Mouse (Mus musculus) stomach, embryonic 14.5 days (tissue): Measurements from ENCODE around the gene Rheb. TPM values are rescaled to one million over a fixed set of nuclear protein-coding genes. Genes with fewer than 3 reads are reported as not detected.
"Not testable (repeated sequence)": the region's sequence is repeated elsewhere in the genome, so short reads cannot be mapped to it uniquely, and the experiment has no call there.

Source experiments
- ATAC-seq: fragments of 200-750 bp; cut with Nextera tagmentation; 2 replicates; pipeline ENCODE4 v1.8.0; 2017; ENCODE audit warnings: low read depth, moderate TSS enrichment; ENCODE audit not compliant: insufficient number of reproducible peaks, insufficient read depth, low FRiP score
- H3K27ac ChIP-seq: fragments of 300-500 bp; sonication (generic); 2 replicates; pipeline ENCODE4 v1.5.1; 2014; ENCODE audit warnings: mild to moderate bottlenecking, low read length, moderate library complexity, mixed read lengths
- H3K27me3 ChIP-seq: fragments of 300-500 bp; sonication (generic); 2 replicates; pipeline ENCODE4 v1.6.1; 2014; ENCODE audit warnings: low read length, control low read depth, mixed read lengths; ENCODE audit not compliant: control insufficient read depth, insufficient read depth
- H3K36me3 ChIP-seq: fragments of 300-500 bp; sonication (generic); 2 replicates; pipeline ENCODE4 v1.6.1; 2014; ENCODE audit warnings: mild to moderate bottlenecking, control low read depth, low read length, moderate library complexity, mixed read lengths; ENCODE audit not compliant: control insufficient read depth, insufficient read depth
- H3K4me1 ChIP-seq: fragments of 300-500 bp; sonication (generic); 2 replicates; pipeline ENCODE4 v1.6.1; 2014; ENCODE audit warnings: low read length, control low read depth, mixed read lengths; ENCODE audit not compliant: control insufficient read depth, insufficient read depth
- H3K4me2 ChIP-seq: fragments of 300-500 bp; sonication (generic); replicated peaks from 2 replicates; pipeline ENCODE4 v1.6.1; 2014; ENCODE audit warnings: low read depth, low read length, control low read depth
- H3K4me3 ChIP-seq: fragments of 300-500 bp; sonication (generic); 2 replicates; pipeline ENCODE4 v1.5.1; 2014; ENCODE audit warnings: low read depth, low read length, control low read depth
- H3K9ac ChIP-seq: fragments of 300-500 bp; sonication (generic); replicated peaks from 2 replicates; pipeline ENCODE4 v1.6.1; 2014; ENCODE audit warnings: low read depth, mild to moderate bottlenecking, control low read depth, low read length, moderate library complexity, mixed read lengths
- H3K9me3 ChIP-seq: fragments of 300-500 bp; sonication (generic); 2 replicates; pipeline ENCODE4 v1.6.1; 2016; ENCODE audit warnings: low read depth, low read length, control low read depth; ENCODE audit not compliant: control insufficient read depth
- WGBS: fragments of 180-500 bp; shearing (Covaris S2); extraction: QIAGEN DNeasy Blood & Tissue Kit; methylation state at CpG from one replicate; pipeline ENCODE4 v1.1.7; 2014; 5-methylcytosine and 5-hydroxymethylcytosine counted together
- polyA plus RNA-seq: library from polyadenylated mRNA; unstranded; fragments of >200 nt; fragmentation: Nextera tagmentation; extraction: Ambion mirVana; gene quantifications from 2 replicates; pipeline ENCODE4 v1.2.1, GENCODE M21; 2014

Gene Rheb
- polyA plus RNA-seq, 1 experiment from 2014 or later = 226 TPM

DNA sequence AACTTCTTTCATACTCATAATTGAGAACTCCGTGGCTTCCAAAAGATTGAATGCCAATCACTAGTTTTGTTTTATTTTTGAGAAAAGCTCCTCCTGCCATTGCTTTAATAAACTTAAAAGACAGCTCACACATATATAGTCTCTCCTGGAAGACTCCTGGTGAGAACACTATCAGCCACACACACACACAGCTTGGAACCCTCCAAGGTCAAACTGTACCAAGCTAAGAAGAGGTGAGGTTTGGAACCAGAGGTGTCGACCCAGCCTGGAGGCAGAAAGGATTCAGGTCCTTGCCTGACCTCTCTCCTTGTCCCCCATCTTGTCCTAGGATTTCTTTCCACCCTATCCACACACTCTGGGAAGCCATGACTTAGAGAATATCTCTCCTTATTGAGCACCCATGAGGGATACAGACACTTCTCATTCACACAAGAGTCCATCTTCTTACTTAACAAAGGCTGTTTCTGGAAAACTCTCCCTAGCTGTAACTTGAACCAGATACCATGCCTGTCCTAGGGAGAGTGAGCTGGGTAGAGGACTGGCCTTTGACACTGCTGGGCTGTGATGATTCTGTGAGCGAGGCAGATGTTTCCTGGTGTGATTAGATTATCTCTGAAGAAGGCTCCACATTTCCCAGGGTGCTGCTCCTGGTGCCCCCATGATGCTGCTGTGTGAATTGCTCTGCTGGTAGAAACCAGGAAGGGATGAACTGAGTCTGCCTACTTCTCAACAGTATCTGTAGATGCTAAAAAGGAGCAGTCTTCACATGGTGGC, 12.6 kb upstream of the Rheb start:
- Histone ChIP-seq H3K4me3 (no peak overlapping the region), H3K9ac (no peak overlapping the region), H3K9me3 (no peaks in the 10 kb centered on the region), H3K27ac (no peak overlapping the region), H3K4me2 (no peak overlapping the region), H3K4me1 (no peaks in the 10 kb centered on the region), H3K36me3 (no peaks in the 10 kb centered on the region), H3K27me3 (no peaks in the 10 kb centered on the region)
- ATAC-seq = 0 out of 2 replicates have a peak, but pooled peaks have one; percentile 28
- 71% methylated on average over 3 of the region's 3 CpGs for WGBS

DNA sequence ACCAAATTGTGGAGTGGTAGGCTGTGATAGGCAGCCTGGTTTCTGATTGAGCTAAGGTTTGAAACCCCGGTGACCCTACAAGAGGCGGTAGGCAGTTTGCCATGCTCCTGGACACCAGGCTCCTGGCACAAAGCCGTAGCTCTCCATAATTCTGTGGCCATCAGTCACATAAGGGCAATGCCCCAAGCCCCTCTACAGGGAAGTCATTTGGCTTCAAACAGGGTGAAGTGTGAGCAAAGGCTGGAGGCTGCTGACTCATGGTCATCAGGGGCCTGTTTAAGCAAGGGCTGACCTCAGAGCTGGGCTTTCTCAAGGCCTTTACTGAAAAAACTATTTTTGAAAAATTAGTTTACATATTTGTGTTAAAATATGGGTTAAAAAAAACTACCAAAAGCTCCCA, 11.8 kb upstream of the Rheb start:
- no peak overlapping the region for H3K9ac ChIP-seq

DNA sequence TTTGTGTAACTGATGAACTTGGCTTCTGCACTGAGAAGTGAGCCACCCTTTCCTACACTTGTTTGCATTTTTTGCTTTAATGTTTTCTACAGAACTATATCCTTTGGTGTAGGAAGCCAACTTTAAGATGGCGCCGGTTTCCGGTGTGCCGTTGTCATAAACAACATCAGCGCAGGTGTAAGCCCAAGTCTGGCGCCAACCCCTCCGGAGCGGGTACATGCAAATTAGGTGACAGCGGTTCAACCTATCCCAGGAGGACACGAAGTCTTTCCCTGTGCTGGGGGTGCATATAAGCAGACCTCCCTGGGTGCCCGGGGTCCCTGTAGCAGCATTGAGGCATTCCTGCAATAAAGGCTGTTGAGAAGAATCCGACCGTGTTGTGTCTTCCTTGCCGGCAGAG, 5.8 kb upstream of the Rheb start:
- not testable (repeated sequence) for H3K4me1 ChIP-seq, H3K4me3 ChIP-seq, ATAC-seq, H3K4me2 ChIP-seq, H3K36me3 ChIP-seq, H3K27me3 ChIP-seq, H3K27ac ChIP-seq, H3K9me3 ChIP-seq, H3K9ac ChIP-seq
- 86% methylated on average over 14 of the region's 14 CpGs for WGBS

More for the DNA sequence above, 11.8 kb upstream of the Rheb start:
- Histone ChIP-seq H3K36me3 (no peaks in the 10 kb centered on the region), H3K4me3 (no peak overlapping the region), H3K4me2 (no peak overlapping the region), H3K4me1 (no peaks in the 10 kb centered on the region), H3K27me3 (no peaks in the 10 kb centered on the region), H3K27ac (no peak overlapping the region), H3K9me3 (no peaks in the 10 kb centered on the region)
- ATAC-seq = no peak
- WGBS = 89% methylated on average over 3 of the region's 3 CpGs

DNA sequence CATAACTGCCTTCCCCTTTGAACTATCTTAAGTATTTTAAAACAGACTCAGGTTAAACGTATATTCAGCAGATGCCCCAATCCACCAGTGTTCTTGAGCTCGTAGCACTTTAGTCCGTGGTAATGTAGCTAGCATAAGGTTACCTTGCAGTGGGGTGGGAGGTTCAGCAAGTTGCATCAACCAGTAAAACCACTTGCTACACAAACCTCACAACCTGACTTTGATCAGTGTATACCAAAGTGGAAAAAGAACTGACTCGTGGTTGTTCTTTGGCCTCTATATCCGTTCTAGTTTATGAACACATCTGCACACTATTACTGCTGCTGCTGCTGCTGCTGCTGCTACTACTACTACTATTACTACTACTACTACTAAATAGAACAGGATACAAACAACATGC, 1.4 kb upstream of the Rheb start:
- Histone ChIP-seq H3K9me3 (no peaks in the 10 kb centered on the region), H3K36me3 (no peaks in the 10 kb centered on the region), H3K27me3 (no peaks in the 10 kb centered on the region), H3K4me3 (no peak overlapping the region), H3K4me2 (no peak overlapping the region), H3K4me1 (peaks cover 19% of the 10 kb centered on the region; the same call in 1 of the 2 replicates), H3K27ac (peak overlapping the region; percentile 95; the same call in 1 of the 2 replicates), H3K9ac (no peak overlapping the region)
- no peak for ATAC-seq
- 78% methylated on average over 5 of the region's 5 CpGs for WGBS

DNA sequence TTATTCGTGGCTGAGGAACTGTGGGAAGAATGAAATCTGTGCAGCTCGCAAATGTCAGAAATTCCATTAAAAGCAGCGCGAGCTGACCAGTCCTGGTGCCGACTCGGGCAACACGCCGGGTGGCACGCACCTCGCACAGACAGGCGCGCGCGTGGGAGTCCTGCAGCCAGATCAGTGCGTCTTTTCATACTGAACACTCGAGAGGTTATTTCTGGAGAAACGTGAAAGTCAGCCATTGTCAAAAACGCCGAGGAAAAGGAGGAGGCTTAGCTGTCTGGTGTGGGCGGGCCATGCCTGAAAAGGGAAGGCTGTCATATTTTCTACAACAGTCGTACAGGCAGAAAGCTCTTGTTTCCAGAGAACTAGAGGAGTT, 665 bp upstream of the Rheb start:
- peak; percentile 5; the same call in 1 of the 2 replicates for ATAC-seq
- Histone ChIP-seq H3K27ac (peak overlapping the region; percentile 95), H3K27me3 (no peaks in the 10 kb centered on the region), H3K36me3 (no peaks in the 10 kb centered on the region), H3K4me1 (peaks cover 19% of the 10 kb centered on the region), H3K9me3 (no peaks in the 10 kb centered on the region), H3K9ac (0 out of 2 replicates have a peak overlapping the region, but pooled peaks have one; percentile 32), H3K4me2 (peak overlapping the region; percentile 92), H3K4me3 (peak overlapping the region; percentile 84)
- WGBS = 1% methylated on average over 21 of the region's 21 CpGs

DNA sequence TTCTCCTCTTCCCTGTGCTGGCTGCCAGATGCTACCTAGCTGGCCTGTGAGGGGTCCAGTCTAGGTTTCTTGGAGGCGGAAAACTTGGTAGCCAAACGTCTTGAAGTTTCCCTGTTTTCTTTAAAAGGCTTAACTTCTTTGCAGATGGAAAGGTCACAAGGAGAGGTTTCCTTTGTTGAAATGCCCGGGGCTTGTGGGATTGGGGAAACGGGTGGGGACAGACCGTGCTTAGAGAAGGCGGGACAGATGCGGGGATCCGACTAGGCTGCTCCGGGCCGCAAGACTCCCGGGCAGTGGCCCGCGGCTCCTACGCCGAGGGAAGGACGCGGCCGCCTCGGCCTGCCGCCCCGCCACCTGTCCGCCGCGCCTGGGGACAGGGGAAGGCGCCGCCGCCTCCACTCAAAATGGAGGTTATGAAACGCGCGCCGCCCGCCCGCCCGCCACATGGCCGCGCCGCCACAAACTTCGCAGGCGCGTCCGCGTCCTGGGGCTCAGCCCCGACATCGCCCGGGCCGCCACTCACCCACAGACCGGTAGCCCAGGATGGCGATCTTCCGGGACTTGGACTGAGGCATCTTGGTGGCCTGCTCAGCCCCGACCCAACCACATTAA, 656 bp downstream of the Rheb start:
- H3K4me2 ChIP-seq = peak overlapping the region; percentile 82
- peak; percentile 4; the same call in 1 of the 2 replicates for ATAC-seq
- H3K4me3 ChIP-seq = peak overlapping the region; percentile 84
- peak overlapping the region; percentile 100 for H3K27ac ChIP-seq
- H3K4me1 ChIP-seq = peaks cover 19% of the 10 kb centered on the region
- no peaks in the 10 kb centered on the region for H3K36me3 ChIP-seq
- H3K27me3 ChIP-seq = no peaks in the 10 kb centered on the region
- H3K9me3 ChIP-seq = no peaks in the 10 kb centered on the region
- H3K9ac ChIP-seq = peak overlapping the region; percentile 95
- under 1% methylated on average over 45 of the region's 50 CpGs for WGBS

DNA sequence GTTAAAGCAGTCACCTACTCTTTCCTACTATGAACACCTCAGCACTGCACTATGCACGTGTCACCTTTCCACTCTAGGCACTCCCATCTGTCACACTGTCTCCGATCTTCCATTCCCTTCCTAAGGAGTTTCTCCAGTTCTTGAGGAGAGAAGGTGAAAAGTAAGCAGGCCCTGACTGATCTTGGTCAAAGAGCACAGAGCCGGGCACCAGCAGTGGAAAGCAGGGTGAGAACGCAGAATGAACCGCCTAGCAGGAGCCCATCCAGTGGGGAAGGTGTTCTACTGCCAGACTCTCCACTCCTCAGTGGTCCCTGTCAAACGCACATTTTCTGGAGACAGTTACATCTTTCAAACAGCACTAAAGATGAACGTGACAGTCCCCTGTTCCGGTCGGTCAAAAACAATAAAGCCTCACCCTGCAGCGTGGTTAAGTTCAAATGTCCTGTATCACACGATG, 1.4 kb downstream of the Rheb start:
- H3K27me3 ChIP-seq = no peaks in the 10 kb centered on the region
- H3K27ac ChIP-seq = no peak overlapping the region

DNA sequence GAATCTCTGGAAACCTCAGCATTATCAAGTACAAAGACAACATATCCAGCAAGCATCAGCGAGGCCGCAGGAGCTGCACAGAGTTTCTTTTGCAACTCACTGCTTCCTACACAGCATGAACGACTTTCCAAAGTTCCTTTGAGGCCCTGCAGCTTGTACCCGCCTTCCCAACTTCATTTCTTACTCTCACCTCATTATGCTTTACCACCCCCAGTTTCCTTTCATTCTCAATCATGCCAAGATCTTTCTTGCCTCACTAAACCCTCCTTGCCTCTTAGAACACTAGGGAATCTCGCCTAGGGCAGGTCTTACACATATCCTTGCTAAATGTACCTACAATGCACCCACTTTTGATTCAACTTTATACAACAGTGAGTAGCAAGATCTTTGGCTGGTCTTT, 7.9 kb downstream of the Rheb start:
- Histone ChIP-seq H3K27me3 (no peaks in the 10 kb centered on the region), H3K4me1 (no peaks in the 10 kb centered on the region; the same call in 1 of the 2 replicates), H3K4me2 (no peak overlapping the region), H3K36me3 (no peaks in the 10 kb centered on the region), H3K27ac (no peak overlapping the region), H3K9me3 (no peaks in the 10 kb centered on the region), H3K4me3 (no peak overlapping the region), H3K9ac (no peak overlapping the region)
- ATAC-seq = no peak
- WGBS = 85% methylated on average over 5 of the region's 5 CpGs

More for the DNA sequence above, 1.4 kb downstream of the Rheb start:
- H3K9ac ChIP-seq = peak overlapping the region; percentile 95; the same call in 1 of the 2 replicates
- WGBS = 12% methylated on average over 11 of the region's 11 CpGs
- H3K9me3 ChIP-seq = no peaks in the 10 kb centered on the region
- peak overlapping the region; percentile 82 for H3K4me2 ChIP-seq
- H3K4me3 ChIP-seq = peak overlapping the region; percentile 84
- no peak for ATAC-seq
- H3K36me3 ChIP-seq = no peaks in the 10 kb centered on the region
- H3K4me1 ChIP-seq = peaks cover 19% of the 10 kb centered on the region
